Mouse (Mus musculus) lung, adult 2 months (tissue): ENCODE measurements around the gene Cdk5rap1.

ENCODE experiments used
- CTCF ChIP-seq: fragments of 200-500 bp; IDR thresholded peaks from 2 replicates; pipeline ENCODE4 v1.5.1; 2011; ENCODE audit warnings: mild to moderate bottlenecking, low read length, control low read depth; ENCODE audit not compliant: insufficient read depth
- POLR2A ChIP-seq: fragments of 200-500 bp; IDR thresholded peaks from 2 replicates; pipeline ENCODE4 v1.6.1; 2011; ENCODE audit warnings: low read depth, mild to moderate bottlenecking, control low read depth, low read length, borderline replicate concordance; ENCODE audit errors: extremely low read depth

GRCm38 (mm10) chr2:154379103-154379502, 6.3 kb upstream of the Cdk5rap1 start:
- TF ChIP-seq CTCF, result no peak
- TF ChIP-seq POLR2A, result no peak
